Mouse (Mus musculus): ENCODE measurements at regions not wholly inside any gene's neighbourhood (a gene's known extent, or its start where the extent isn't known, plus 50 kb on each side); places are given as distances from the start of the nearest gene placed in this dataset.

DNA sequence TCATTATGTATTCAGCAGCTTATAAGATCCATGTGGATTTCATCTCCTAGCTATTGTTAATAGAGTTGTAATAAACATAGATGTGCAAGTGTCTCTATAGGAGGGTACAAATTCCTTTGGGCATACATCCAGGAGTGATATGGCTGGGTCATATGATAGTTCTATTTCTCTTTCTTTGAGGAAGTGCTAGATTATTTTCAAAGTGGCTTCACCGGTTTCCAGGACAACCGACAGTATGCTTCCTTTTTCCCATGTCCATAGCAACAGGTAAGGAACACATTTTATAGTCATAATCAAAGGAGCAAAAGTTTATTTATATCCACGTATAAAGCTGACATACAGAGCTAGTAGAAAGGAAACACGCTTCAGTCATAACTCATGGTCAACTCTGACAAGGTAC lies 710.2 kb upstream of the Tenm4 start:
- Histone ChIP-seq H3K4me1 (replicated peaks; ENCODE audit: control insufficient read depth, insufficient read depth, low read length) (no peaks in the 10 kb centered on the region), H3K4me3 (ENCODE audit: low read length) (no peak overlapping the region), H3K27me3 (ENCODE audit: control insufficient read depth, insufficient read depth, low read depth, low read length) (no peaks in the 10 kb centered on the region), H3K36me3 (ENCODE audit: control insufficient read depth, insufficient read depth, low read length) (no peaks in the 10 kb centered on the region), H3K4me2 (ENCODE audit: low read depth, low read length) (no peak overlapping the region), H3K9me3 (ENCODE audit: control insufficient read depth, low read length) (no peaks in the 10 kb centered on the region), H3K27ac (ENCODE audit: low read length) (no peak overlapping the region), H3K9ac (ENCODE audit: low read length) (no peak overlapping the region)
- 82% methylated on average over 4 of the region's 4 CpGs for WGBS
- no peak for ATAC-seq (ENCODE audit: low read depth)

DNA sequence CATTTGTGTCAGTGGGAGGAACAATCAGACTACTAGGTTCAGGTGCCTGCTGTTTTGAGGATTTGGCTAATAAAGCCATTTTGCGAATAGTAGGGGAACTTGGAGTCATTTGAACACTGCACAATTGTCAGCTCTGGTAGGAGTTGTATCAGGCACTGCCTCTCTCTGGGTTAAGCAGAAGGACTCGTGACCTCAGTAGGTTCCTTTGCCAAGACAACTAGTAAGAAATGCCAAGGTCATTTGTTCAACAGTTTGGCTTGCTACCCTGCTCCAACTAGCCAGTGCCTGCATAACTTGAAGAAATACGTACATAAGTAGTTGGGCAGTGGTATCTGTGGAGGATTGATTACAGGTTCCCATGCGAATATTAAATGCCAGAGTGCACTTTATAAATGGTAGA lies 705.5 kb upstream of the Tenm4 start:
- ATAC-seq (ENCODE audit: low read depth), result no peak

DNA sequence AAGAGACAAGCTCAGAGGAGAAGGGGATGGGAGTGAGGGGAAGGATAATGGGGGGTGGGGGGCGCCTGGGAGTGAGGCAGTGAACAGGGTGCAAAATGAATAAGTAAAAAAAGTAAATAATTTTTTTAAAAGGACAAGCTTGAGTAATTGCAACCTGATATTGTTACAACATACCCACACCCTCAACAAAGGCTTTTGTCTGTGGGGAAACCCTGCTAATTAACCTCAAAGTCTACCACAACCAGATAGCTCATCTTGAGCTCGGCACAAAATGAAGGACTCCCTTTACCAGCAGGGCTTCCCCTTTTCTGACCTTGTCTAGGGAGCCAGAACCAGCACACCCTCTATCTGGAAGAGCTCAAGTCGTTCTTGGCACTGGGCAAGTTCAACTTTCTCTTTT lies 704.0 kb upstream of the Tenm4 start:
- ATAC-seq (ENCODE audit: low read depth), result no peak
- Histone ChIP-seq H3K9me3 (ENCODE audit: control insufficient read depth, low read length) (no peaks in the 10 kb centered on the region), H3K9ac (ENCODE audit: low read length) (no peak overlapping the region), H3K4me1 (replicated peaks; ENCODE audit: control insufficient read depth, insufficient read depth, low read length) (no peaks in the 10 kb centered on the region), H3K4me3 (ENCODE audit: low read length) (no peak overlapping the region), H3K4me2 (ENCODE audit: low read depth, low read length) (no peak overlapping the region), H3K36me3 (ENCODE audit: control insufficient read depth, insufficient read depth, low read length) (no peaks in the 10 kb centered on the region), H3K27ac (ENCODE audit: low read length) (no peak overlapping the region), H3K27me3 (ENCODE audit: control insufficient read depth, insufficient read depth, low read depth, low read length) (no peaks in the 10 kb centered on the region)
- WGBS, result 22% methylated on average over 3 of the region's 3 CpGs

More for the DNA sequence above, 705.5 kb upstream of the Tenm4 start:
- Histone ChIP-seq H3K4me1 (replicated peaks; ENCODE audit: control insufficient read depth, insufficient read depth, low read length) (no peaks in the 10 kb centered on the region), H3K9me3 (ENCODE audit: control insufficient read depth, low read length) (no peaks in the 10 kb centered on the region), H3K4me2 (ENCODE audit: low read depth, low read length) (no peak overlapping the region), H3K4me3 (ENCODE audit: low read length) (no peak overlapping the region), H3K36me3 (ENCODE audit: control insufficient read depth, insufficient read depth, low read length) (no peaks in the 10 kb centered on the region), H3K27ac (ENCODE audit: low read length) (no peak overlapping the region), H3K27me3 (ENCODE audit: control insufficient read depth, insufficient read depth, low read depth, low read length) (no peaks in the 10 kb centered on the region), H3K9ac (ENCODE audit: low read length) (no peak overlapping the region)
- WGBS, result 79% methylated on average over 4 of the region's 4 CpGs

DNA sequence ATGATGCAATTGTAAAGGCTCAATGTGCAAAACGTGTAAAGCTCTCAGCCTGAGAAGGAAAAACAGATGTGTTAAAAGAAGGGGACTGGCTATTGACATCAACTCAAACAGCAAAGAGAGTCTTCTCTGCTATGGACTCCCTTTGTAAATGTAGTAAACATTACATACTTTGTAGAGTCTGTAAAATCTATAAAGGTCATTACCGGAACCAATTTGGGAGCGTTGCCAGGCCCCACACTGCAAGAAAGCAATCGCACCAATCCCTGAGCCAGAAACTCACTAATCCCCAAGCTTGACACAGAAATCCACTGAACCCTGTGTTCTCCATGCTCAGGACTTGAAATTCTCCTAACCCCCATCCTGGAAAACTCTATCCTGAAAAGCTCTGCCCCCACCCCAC lies 697.2 kb upstream of the Tenm4 start:
- no peaks in the 10 kb centered on the region for H3K36me3 ChIP-seq (ENCODE audit: control insufficient read depth, insufficient read depth, low read length)
- no peak overlapping the region for H3K27ac ChIP-seq (ENCODE audit: low read length)
- no peak overlapping the region for H3K9ac ChIP-seq (ENCODE audit: low read length)
- no peak overlapping the region for H3K4me2 ChIP-seq (ENCODE audit: low read depth, low read length)
- WGBS, result 58% methylated on average over 4 of the region's 4 CpGs
- H3K4me3 ChIP-seq (ENCODE audit: low read length), result no peak overlapping the region
- no peaks in the 10 kb centered on the region for H3K9me3 ChIP-seq (ENCODE audit: control insufficient read depth, low read length)
- ATAC-seq (ENCODE audit: low read depth), result no peak
- H3K4me1 ChIP-seq (replicated peaks; ENCODE audit: control insufficient read depth, insufficient read depth, low read length), result no peaks in the 10 kb centered on the region
- H3K27me3 ChIP-seq (ENCODE audit: control insufficient read depth, insufficient read depth, low read depth, low read length), result no peaks in the 10 kb centered on the region

DNA sequence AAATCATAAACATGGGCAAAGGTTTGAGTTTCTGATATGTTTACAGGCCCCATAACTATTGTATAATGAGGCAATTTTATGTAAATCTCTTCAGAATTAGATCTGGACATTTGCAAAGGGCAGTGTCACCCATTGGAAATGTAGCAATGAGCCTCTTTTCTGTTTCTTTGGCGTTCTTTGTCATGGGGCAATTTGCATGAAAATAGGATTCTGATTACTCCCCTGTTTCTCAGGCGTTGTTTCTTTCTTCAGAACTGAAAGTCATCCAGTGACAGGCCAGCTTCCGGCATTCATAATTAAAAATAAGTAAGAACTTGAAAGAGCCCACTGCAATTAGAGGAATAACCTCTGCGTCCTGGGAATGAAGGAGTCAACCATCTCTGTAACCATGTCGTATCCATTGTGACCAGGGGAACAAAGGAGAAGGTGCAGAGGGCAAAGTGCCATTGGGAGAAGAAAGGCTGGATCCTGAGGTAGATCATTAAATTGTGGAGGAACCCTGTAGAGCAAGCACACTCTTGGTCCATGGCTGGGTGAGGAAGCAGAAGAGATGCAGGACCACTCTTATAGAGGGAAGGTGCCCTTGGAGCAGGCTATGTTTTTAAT lies 690.8 kb upstream of the Tenm4 start:
- ATAC-seq (ENCODE audit: low read depth), result no peak
- Histone ChIP-seq H3K36me3 (ENCODE audit: control insufficient read depth, insufficient read depth, low read length) (no peaks in the 10 kb centered on the region), H3K27me3 (ENCODE audit: control insufficient read depth, insufficient read depth, low read depth, low read length) (no peaks in the 10 kb centered on the region), H3K9me3 (ENCODE audit: control insufficient read depth, low read length) (no peaks in the 10 kb centered on the region), H3K27ac (ENCODE audit: low read length) (no peak overlapping the region), H3K4me2 (ENCODE audit: low read depth, low read length) (no peak overlapping the region), H3K4me1 (replicated peaks; ENCODE audit: control insufficient read depth, insufficient read depth, low read length) (no peaks in the 10 kb centered on the region), H3K4me3 (ENCODE audit: low read length) (no peak overlapping the region), H3K9ac (ENCODE audit: low read length) (no peak overlapping the region)
- 65% methylated on average over 5 of the region's 5 CpGs for WGBS

DNA sequence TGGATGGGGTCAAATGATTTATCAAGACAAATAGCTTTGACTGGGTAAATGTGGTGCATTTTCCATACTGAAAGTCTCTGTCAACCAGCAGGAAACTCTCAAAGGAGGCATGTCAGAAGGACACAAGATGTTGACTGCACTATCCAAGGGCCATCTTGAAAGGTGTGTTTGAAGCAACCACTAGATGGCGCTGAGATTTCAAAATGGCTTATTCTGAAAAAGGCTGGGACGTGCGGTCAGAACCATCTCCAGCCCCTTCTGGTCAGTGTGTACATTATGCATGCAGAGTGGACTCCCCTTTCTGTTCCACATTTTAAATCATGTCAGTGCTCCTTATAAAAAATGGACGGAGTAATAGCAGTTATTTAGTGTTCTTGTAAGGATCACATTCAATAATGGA lies 681.4 kb upstream of the Tenm4 start:
- H3K27ac ChIP-seq (ENCODE audit: low read length), result no peak overlapping the region
- H3K4me2 ChIP-seq (ENCODE audit: low read depth, low read length), result no peak overlapping the region
- no peak overlapping the region for H3K4me3 ChIP-seq (ENCODE audit: low read length)
- H3K27me3 ChIP-seq (ENCODE audit: control insufficient read depth, insufficient read depth, low read depth, low read length), result no peaks in the 10 kb centered on the region
- ATAC-seq (ENCODE audit: low read depth), result peak; percentile 62; the same call in 1 of the 2 replicates
- no peaks in the 10 kb centered on the region for H3K36me3 ChIP-seq (ENCODE audit: control insufficient read depth, insufficient read depth, low read length)
- H3K9me3 ChIP-seq (ENCODE audit: control insufficient read depth, low read length), result no peaks in the 10 kb centered on the region
- H3K4me1 ChIP-seq (replicated peaks; ENCODE audit: control insufficient read depth, insufficient read depth, low read length), result no peaks in the 10 kb centered on the region
- 8% methylated on average over 4 of the region's 4 CpGs for WGBS
- H3K9ac ChIP-seq (ENCODE audit: low read length), result no peak overlapping the region

DNA sequence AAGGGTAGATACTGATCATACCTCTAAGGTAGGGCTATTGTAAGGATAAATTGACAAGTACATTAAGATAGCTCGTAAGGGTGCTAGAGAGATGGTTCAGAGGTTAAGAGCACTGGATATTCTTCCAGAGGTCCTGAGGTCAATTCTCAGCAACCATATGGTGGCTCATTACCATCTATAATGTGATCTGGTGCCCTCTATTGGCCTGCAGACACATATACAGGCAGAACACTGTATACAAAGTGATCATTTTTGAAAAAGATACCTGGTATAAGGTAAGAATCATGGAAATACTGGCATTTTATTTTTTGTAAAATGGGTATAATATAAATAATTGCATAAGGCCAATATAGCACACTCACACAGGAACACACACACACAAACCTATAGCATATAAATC lies 676.3 kb upstream of the Tenm4 start:
- no peaks in the 10 kb centered on the region for H3K36me3 ChIP-seq (ENCODE audit: control insufficient read depth, insufficient read depth, low read length)
- H3K4me3 ChIP-seq (ENCODE audit: low read length), result no peak overlapping the region
- H3K27ac ChIP-seq (ENCODE audit: low read length), result no peak overlapping the region
- no peak overlapping the region for H3K9ac ChIP-seq (ENCODE audit: low read length)
- no peaks in the 10 kb centered on the region for H3K9me3 ChIP-seq (ENCODE audit: control insufficient read depth, low read length)
- ATAC-seq (ENCODE audit: low read depth), result no peak
- 60% methylated on average over 1 of the region's 1 CpGs for WGBS
- H3K4me2 ChIP-seq (ENCODE audit: low read depth, low read length), result no peak overlapping the region
- no peaks in the 10 kb centered on the region for H3K27me3 ChIP-seq (ENCODE audit: control insufficient read depth, insufficient read depth, low read depth, low read length)
- no peaks in the 10 kb centered on the region for H3K4me1 ChIP-seq (replicated peaks; ENCODE audit: control insufficient read depth, insufficient read depth, low read length)

DNA sequence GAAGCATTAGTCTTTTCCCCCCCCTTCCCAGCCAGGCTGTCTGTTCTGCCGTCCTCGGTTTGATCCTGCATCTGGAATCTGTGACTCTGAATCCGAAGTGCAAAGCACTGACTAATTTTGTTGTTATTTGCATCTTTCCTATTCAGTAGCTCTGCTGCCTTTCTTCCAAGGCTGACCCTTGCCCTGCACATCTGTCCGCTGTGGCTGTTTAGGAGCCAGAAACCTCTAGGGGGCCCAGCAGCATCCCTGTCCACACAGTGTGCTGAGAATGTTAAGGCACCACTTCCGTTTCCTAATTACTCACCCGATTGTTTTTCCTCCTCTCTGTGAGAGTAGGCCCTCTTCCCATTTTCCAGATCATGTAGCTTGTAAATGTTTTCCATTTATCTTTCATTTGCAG lies 668.1 kb upstream of the Tenm4 start:
- Histone ChIP-seq H3K4me2 (ENCODE audit: low read depth, low read length) (no peak overlapping the region), H3K9ac (ENCODE audit: low read length) (no peak overlapping the region), H3K4me3 (ENCODE audit: low read length) (no peak overlapping the region), H3K27me3 (ENCODE audit: control insufficient read depth, insufficient read depth, low read depth, low read length) (no peaks in the 10 kb centered on the region), H3K27ac (ENCODE audit: low read length) (no peak overlapping the region), H3K4me1 (replicated peaks; ENCODE audit: control insufficient read depth, insufficient read depth, low read length) (no peaks in the 10 kb centered on the region), H3K9me3 (ENCODE audit: control insufficient read depth, low read length) (no peaks in the 10 kb centered on the region), H3K36me3 (ENCODE audit: control insufficient read depth, insufficient read depth, low read length) (no peaks in the 10 kb centered on the region)
- WGBS, result 35% methylated on average over 6 of the region's 6 CpGs
- no peak for ATAC-seq (ENCODE audit: low read depth)

DNA sequence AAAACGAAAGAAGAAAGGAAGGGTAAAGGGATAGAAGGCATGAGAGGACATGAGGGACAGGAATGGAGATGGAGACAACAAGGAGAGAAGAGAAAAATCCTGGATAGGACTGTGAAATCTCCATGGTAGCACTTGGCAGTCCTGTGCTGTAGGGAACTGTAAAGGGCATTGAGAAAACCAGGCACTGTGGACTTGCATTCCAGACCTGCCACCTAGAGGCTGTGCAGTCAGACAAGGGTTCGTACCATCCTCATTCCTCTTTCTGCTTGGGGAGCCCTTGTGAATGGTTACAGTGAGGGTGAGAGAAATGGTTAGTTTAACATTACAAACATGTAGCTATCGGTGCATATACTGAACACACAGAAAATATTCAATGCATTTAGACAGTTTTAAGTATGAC lies 623.8 kb upstream of the Tenm4 start:
- no peak for ATAC-seq (ENCODE audit: low read depth)

DNA sequence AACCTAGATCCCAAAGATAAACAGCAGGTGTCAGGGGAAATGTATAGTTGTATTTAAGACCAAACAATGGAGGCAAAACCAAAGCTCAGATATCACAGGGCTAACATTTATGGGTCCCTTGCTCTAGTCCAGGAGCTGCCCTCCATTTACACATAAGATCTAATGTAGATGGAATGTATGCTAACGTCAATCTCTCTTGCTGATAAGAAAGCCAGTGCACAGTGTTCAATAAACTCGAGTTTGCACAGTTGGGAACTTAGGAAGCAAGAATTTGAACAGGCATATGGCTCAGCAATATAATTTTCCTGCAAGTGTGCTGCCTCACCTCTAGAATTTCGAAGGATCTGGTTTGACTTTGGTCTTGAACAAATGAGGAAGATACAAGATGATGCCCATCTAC lies 620.9 kb upstream of the Tenm4 start:
- no peak overlapping the region for H3K27ac ChIP-seq (ENCODE audit: low read length)
- H3K4me1 ChIP-seq (replicated peaks; ENCODE audit: control insufficient read depth, insufficient read depth, low read length), result no peaks in the 10 kb centered on the region
- no peak overlapping the region for H3K9ac ChIP-seq (ENCODE audit: low read length)
- H3K4me2 ChIP-seq (ENCODE audit: low read depth, low read length), result no peak overlapping the region
- H3K4me3 ChIP-seq (ENCODE audit: low read length), result no peak overlapping the region
- no peaks in the 10 kb centered on the region for H3K36me3 ChIP-seq (ENCODE audit: control insufficient read depth, insufficient read depth, low read length)
- WGBS, result 38% methylated on average over 3 of the region's 3 CpGs
- no peaks in the 10 kb centered on the region for H3K9me3 ChIP-seq (ENCODE audit: control insufficient read depth, low read length)
- H3K27me3 ChIP-seq (ENCODE audit: control insufficient read depth, insufficient read depth, low read depth, low read length), result no peaks in the 10 kb centered on the region
- no peak for ATAC-seq (ENCODE audit: low read depth)

More for the DNA sequence above, 623.8 kb upstream of the Tenm4 start:
- 61% methylated on average over 3 of the region's 3 CpGs for WGBS
- Histone ChIP-seq H3K4me3 (ENCODE audit: low read length) (no peak overlapping the region), H3K27ac (ENCODE audit: low read length) (no peak overlapping the region), H3K27me3 (ENCODE audit: control insufficient read depth, insufficient read depth, low read depth, low read length) (no peaks in the 10 kb centered on the region), H3K4me2 (ENCODE audit: low read depth, low read length) (no peak overlapping the region), H3K4me1 (replicated peaks; ENCODE audit: control insufficient read depth, insufficient read depth, low read length) (no peaks in the 10 kb centered on the region), H3K36me3 (ENCODE audit: control insufficient read depth, insufficient read depth, low read length) (no peaks in the 10 kb centered on the region), H3K9me3 (ENCODE audit: control insufficient read depth, low read length) (no peaks in the 10 kb centered on the region), H3K9ac (ENCODE audit: low read length) (no peak overlapping the region)
